Mouse (Mus musculus) midbrain, embryonic 11.5 days (tissue): ENCODE measurements around the gene Klk1. TPM values are rescaled to one million over a fixed set of nuclear protein-coding genes. Genes with fewer than 3 reads are reported as not detected.

Experiments used
- ATAC-seq: fragments of 200-750 bp; cut with Nextera tagmentation; 2 replicates; pipeline ENCODE4 v1.8.0; 2017; ENCODE audit warnings: moderate TSS enrichment, moderate library complexity; ENCODE audit not compliant: low FRiP score
- DNase-seq: peaks from one replicate; pipeline ENCODE4 v3.0.0; 2015; ENCODE audit warnings: low spot score; ENCODE audit errors: missing footprints
- H3K27ac ChIP-seq: fragments of 300-500 bp; sonication (generic); 2 replicates; pipeline ENCODE4 v1.5.1; 2014; ENCODE audit warnings: low read depth, low read length
- H3K27me3 ChIP-seq: fragments of 300-500 bp; sonication (generic); 2 replicates; pipeline ENCODE4 v1.6.1; 2014; ENCODE audit warnings: mild to moderate bottlenecking, low read length, moderate library complexity, mixed read lengths; ENCODE audit not compliant: control insufficient read depth, insufficient read depth
- H3K36me3 ChIP-seq: fragments of 300-500 bp; sonication (generic); 2 replicates; pipeline ENCODE4 v1.6.1; 2014; ENCODE audit warnings: mild to moderate bottlenecking, low read length, moderate library complexity, mixed read lengths; ENCODE audit not compliant: control insufficient read depth, insufficient read depth
- H3K4me1 ChIP-seq: fragments of 300-500 bp; sonication (generic); 2 replicates; pipeline ENCODE4 v1.6.1; 2014; ENCODE audit warnings: low read length; ENCODE audit not compliant: control insufficient read depth, insufficient read depth
- H3K4me2 ChIP-seq: fragments of 300-500 bp; sonication (generic); 2 replicates; pipeline ENCODE4 v1.6.1; 2014; ENCODE audit warnings: mild to moderate bottlenecking, moderate library complexity
- H3K4me3 ChIP-seq: fragments of 300-500 bp; sonication (generic); 2 replicates; pipeline ENCODE4 v1.5.1; 2014; ENCODE audit warnings: low read depth, low read length
- H3K9ac ChIP-seq: fragments of 300-500 bp; sonication (generic); 2 replicates; pipeline ENCODE4 v1.6.1; 2014; ENCODE audit warnings: low read length
- H3K9me3 ChIP-seq: fragments of 300-500 bp; sonication (generic); 2 replicates; pipeline ENCODE4 v1.6.1; 2016; ENCODE audit warnings: low read length; ENCODE audit not compliant: control insufficient read depth
- WGBS: fragments of 180-500 bp; shearing (Covaris S2); extraction: QIAGEN DNeasy Blood & Tissue Kit; methylation state at CpG from one replicate; pipeline ENCODE4 v1.1.7; 2014; 5-methylcytosine and 5-hydroxymethylcytosine counted together
- polyA plus RNA-seq: library from polyadenylated mRNA; unstranded; fragments of >200 nt; fragmentation: Nextera tagmentation; extraction: Ambion mirVana; gene quantifications from 2 replicates; pipeline ENCODE4 v1.2.1, GENCODE M21; 2014

Gene Klk1
- polyA plus RNA-seq, 1 experiment from 2014 or later: not detected

GRCm38 (mm10) chr7:44262791-44263643 lies 37.9 kb downstream of the Klk1 start:
- Histone ChIP-seq H3K4me1 (peaks cover 4% of the 10 kb centered on the region), H3K4me2 (peak overlapping the region; percentile 41), H3K36me3 (no peaks in the 10 kb centered on the region), H3K27me3 (no peaks in the 10 kb centered on the region), H3K9me3 (no peaks in the 10 kb centered on the region), H3K4me3 (peak overlapping the region; percentile 13; the same call in 1 of the 2 replicates), H3K9ac (peak overlapping the region; percentile 39; the same call in 1 of the 2 replicates), H3K27ac (no peak overlapping the region)
- ATAC-seq (peak; percentile 82), DNase-seq (peak; percentile 100)
- 2% methylated on average over 34 of the region's 34 CpGs for WGBS

DNA sequence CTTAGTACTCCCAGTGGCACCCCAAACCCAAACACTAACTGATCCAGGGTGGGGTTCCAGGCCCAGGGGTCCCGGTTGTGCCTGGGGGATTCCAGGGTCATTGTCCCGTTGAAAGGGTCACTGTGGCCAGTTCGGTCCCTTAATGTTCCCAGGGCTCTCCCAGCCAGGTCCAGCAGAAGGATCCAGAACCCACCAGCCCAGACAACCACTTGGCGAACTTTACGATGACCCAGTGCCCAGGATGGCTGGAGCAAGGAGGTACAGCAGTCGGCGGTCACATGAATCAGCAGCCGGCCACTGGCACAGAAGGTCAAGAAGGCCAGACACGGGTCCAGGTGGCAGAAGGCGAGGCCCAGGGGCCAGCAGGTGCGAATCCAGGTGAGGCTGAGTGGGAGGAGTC lies 43.0 kb downstream of the Klk1 start:
- H3K36me3 ChIP-seq: no peaks in the 10 kb centered on the region
- H3K27ac ChIP-seq: no peak overlapping the region
- DNase-seq (peak; percentile 57), ATAC-seq (no peak)
- no peaks in the 10 kb centered on the region for H3K27me3 ChIP-seq
- H3K4me3 ChIP-seq: no peak overlapping the region
- 82% methylated on average over 11 of the region's 11 CpGs for WGBS
- peaks cover 2% of the 10 kb centered on the region for H3K4me1 ChIP-seq
- no peak overlapping the region for H3K9ac ChIP-seq
- H3K4me2 ChIP-seq: no peak overlapping the region
- H3K9me3 ChIP-seq: no peaks in the 10 kb centered on the region

DNA sequence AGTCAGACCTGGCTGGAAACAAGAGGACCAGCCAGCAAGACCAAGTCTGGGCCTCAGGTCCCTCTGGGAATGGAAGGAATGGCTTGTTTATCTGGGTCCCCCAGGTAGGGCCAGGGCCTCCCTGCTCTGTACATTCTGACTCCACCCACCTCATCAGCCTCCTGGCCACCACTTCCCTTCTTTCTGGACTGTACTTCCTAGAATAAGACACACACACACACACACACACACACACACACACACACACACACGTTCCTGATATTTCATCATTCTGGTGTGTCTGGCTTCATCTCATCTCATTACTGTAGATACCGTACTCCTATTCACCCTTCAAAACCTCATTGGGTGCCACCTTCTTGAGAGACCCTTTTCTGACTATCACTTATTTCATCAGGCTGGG lies 44.2 kb downstream of the Klk1 start:
- no peaks in the 10 kb centered on the region for H3K9me3 ChIP-seq
- no peaks in the 10 kb centered on the region for H3K4me1 ChIP-seq
- peaks cover 4% of the 10 kb centered on the region; the same call in 1 of the 2 replicates for H3K27me3 ChIP-seq
- WGBS: 85% methylated on average over 2 of the region's 2 CpGs
- ATAC-seq (no peak), DNase-seq (no peak)
- H3K27ac ChIP-seq: no peak overlapping the region
- no peak overlapping the region for H3K4me2 ChIP-seq
- H3K9ac ChIP-seq: no peak overlapping the region
- no peak overlapping the region for H3K4me3 ChIP-seq
- no peaks in the 10 kb centered on the region for H3K36me3 ChIP-seq

DNA sequence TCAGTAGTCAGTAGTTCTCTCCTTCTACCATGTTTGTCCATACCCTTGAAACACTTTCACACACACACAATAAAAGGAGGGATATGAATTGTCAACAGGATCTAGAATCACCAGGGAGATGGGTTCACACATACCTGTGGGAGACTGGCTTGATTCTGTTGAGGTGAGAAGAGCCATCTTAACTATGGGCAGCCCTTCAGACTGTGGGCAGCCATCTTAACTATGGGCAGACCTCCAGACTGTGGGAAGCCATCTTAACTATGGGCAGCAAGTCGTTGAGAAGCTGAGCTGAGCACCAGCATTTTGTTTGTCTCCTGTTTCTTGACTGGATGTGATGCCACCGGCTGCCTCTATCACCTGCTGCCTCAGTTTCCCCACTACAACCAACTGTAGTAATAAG lies 46.1 kb downstream of the Klk1 start:
- no peak overlapping the region for H3K4me3 ChIP-seq
- no peak overlapping the region for H3K4me2 ChIP-seq
- H3K27ac ChIP-seq: no peak overlapping the region
- DNase-seq (peak; percentile 75), ATAC-seq (no peak)
- no peaks in the 10 kb centered on the region for H3K9me3 ChIP-seq
- H3K9ac ChIP-seq: no peak overlapping the region
- H3K4me1 ChIP-seq: no peaks in the 10 kb centered on the region
- peaks cover 4% of the 10 kb centered on the region; the same call in 1 of the 2 replicates for H3K27me3 ChIP-seq
- no peaks in the 10 kb centered on the region for H3K36me3 ChIP-seq
- 66% methylated on average over 2 of the region's 2 CpGs for WGBS

DNA sequence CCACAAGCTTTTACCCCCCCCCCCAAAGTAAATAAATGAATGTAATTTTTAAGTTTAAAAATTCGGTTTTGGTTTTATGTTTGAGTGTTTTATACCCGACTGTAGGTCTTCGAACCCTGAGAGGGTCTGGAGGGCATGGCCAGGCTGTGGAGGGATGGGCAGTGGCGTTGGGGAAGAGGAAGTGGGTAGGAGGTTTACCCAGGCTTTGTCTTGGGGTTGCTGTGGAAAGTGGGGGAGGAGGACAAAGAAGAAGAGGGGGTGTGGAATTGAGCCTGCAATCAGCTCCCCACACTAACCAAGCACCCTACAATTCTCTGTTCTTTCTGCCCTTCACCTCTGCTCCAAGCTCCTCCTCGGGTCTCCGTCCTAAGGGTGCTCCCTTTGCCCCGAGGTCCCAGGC lies 47.4 kb downstream of the Klk1 start:
- Histone ChIP-seq H3K4me3 (no peak overlapping the region), H3K9ac (no peak overlapping the region), H3K4me2 (no peak overlapping the region), H3K27ac (no peak overlapping the region), H3K27me3 (peaks cover 4% of the 10 kb centered on the region; the same call in 1 of the 2 replicates), H3K9me3 (no peaks in the 10 kb centered on the region), H3K4me1 (no peaks in the 10 kb centered on the region), H3K36me3 (no peaks in the 10 kb centered on the region)
- 86% methylated on average over 7 of the region's 7 CpGs for WGBS
- DNase-seq: peak; percentile 45
- ATAC-seq: no peak

DNA sequence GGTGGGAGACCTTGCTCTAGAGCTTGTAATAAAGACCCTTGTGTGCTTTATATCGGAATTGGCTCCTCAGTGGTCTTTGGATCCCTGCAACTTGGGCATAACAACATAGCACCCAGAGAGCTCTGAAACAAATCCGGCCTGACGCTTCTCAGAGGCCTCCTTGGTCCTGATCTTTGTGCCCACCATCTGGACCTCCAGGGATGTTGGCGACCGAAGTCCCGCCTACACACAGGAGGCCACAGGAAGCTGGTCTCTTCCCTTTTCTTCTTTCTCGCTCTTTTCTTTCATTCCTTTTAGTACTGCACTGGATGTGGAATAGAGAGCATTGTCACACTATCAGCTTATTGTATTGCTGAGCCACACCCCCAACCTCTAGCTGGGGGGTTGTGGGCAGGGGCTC lies 48.3 kb downstream of the Klk1 start:
- no peak for ATAC-seq
- 64% methylated on average over 7 of the region's 7 CpGs for WGBS
- Histone ChIP-seq H3K4me1 (no peaks in the 10 kb centered on the region), H3K4me3 (no peak overlapping the region), H3K9me3 (no peaks in the 10 kb centered on the region), H3K27me3 (peaks cover 4% of the 10 kb centered on the region; the same call in 1 of the 2 replicates), H3K36me3 (no peaks in the 10 kb centered on the region), H3K4me2 (no peak overlapping the region), H3K27ac (no peak overlapping the region), H3K9ac (no peak overlapping the region)
- DNase-seq: peak; percentile 62

DNA sequence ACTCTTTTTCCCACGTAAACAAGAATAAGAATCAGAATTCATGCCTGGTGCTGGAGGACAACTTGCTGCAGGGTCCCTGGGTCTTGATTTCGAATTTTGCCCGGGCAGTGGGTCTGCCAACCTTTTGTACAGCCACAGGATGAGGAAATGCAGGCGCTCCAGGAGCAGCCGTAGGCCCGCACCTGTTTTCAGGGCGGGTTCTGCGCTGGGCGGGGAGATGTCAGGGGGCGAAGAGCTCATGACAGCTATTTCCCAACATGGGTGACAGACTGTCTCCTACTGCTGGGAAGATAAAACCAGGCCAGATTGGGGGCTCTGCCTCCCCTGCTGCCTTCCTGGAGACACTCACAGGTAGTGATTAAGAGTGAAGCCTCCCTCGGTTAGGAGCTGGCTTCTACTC lies 48.9 kb downstream of the Klk1 start:
- Histone ChIP-seq H3K27me3 (peaks cover 4% of the 10 kb centered on the region; the same call in 1 of the 2 replicates), H3K9me3 (no peaks in the 10 kb centered on the region), H3K36me3 (no peaks in the 10 kb centered on the region), H3K4me2 (no peak overlapping the region), H3K9ac (no peak overlapping the region), H3K4me1 (no peaks in the 10 kb centered on the region), H3K27ac (no peak overlapping the region), H3K4me3 (no peak overlapping the region)
- ATAC-seq: no peak
- peak; percentile 33 for DNase-seq
- WGBS: 54% methylated on average over 11 of the region's 11 CpGs

DNA sequence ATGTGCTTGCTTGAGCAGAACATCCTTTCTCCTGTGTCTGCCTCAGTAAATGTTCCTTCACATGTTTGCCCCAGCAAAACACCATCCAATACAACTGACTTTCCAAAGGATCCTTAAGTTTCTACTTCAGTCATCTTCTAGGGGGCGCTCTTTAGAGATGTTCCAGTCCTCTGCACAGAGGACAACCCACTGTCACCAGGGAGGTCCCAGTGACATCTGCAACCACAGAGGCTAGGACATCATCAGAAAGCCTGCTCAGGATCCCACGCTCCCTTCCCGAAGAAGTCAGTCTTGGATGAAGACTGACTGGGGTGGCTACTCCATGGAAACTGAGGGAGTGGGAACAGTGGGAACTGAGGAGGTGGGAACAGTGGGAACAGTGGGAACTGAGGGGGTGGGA lies 50.4 kb downstream of the Klk1 start:
- Histone ChIP-seq H3K9ac (no peak overlapping the region), H3K4me1 (no peaks in the 10 kb centered on the region), H3K9me3 (no peaks in the 10 kb centered on the region), H3K4me2 (no peak overlapping the region), H3K4me3 (no peak overlapping the region), H3K27ac (no peak overlapping the region), H3K36me3 (no peaks in the 10 kb centered on the region), H3K27me3 (peaks cover 4% of the 10 kb centered on the region; the same call in 1 of the 2 replicates)
- DNase-seq (peak; percentile 31), ATAC-seq (no peak)
- 77% methylated on average over 3 of the region's 3 CpGs for WGBS

GRCm38 (mm10) chr7:44276461-44277249 lies 51.5 kb downstream of the Klk1 start:
- Histone ChIP-seq H3K27ac (no peak overlapping the region), H3K4me3 (no peak overlapping the region), H3K36me3 (no peaks in the 10 kb centered on the region), H3K27me3 (peaks cover 4% of the 10 kb centered on the region; the same call in 1 of the 2 replicates), H3K9ac (no peak overlapping the region), H3K4me2 (no peak overlapping the region), H3K9me3 (no peaks in the 10 kb centered on the region), H3K4me1 (no peaks in the 10 kb centered on the region)
- DNase-seq (peak; percentile 73), ATAC-seq (no peak)
- 77% methylated on average over 8 of the region's 10 CpGs for WGBS
